Mouse (Mus musculus) midbrain, postnatal 0 days (tissue): ENCODE measurements around the gene Nell2. TPM values are rescaled to one million over a fixed set of nuclear protein-coding genes. Genes with fewer than 3 reads are reported as not detected.

Experiments
- ATAC-seq: fragments of 200-750 bp; cut with Nextera tagmentation; 2 replicates; pipeline ENCODE4 v1.8.0; 2017; ENCODE audit warnings: moderate number of reproducible peaks, mild to moderate bottlenecking, moderate TSS enrichment, moderate library complexity; ENCODE audit not compliant: low FRiP score
- DNase-seq: peaks from one replicate; pipeline ENCODE4 v3.0.0-alpha.2; 2015; ENCODE audit warnings: low spot score
- H3K27ac ChIP-seq: fragments of 300-500 bp; sonication (generic); 2 replicates; pipeline ENCODE4 v1.5.1; 2014; ENCODE audit warnings: low read depth, mild to moderate bottlenecking, low read length, mixed read lengths
- H3K27me3 ChIP-seq: fragments of 300-500 bp; sonication (generic); 2 replicates; pipeline ENCODE4 v1.6.1; 2014; ENCODE audit warnings: low read length, control low read depth, mixed read lengths; ENCODE audit not compliant: insufficient read depth
- H3K36me3 ChIP-seq: fragments of 300-500 bp; sonication (generic); 2 replicates; pipeline ENCODE4 v1.6.1; 2014; ENCODE audit warnings: low read length, control low read depth, mixed read lengths; ENCODE audit not compliant: insufficient read depth
- H3K4me1 ChIP-seq: fragments of 300-500 bp; sonication (generic); 2 replicates; pipeline ENCODE4 v1.6.1; 2014; ENCODE audit warnings: mild to moderate bottlenecking, control low read depth, antibody characterized with exemption, low read length, mixed read lengths; ENCODE audit not compliant: insufficient read depth
- H3K4me2 ChIP-seq: fragments of 300-500 bp; sonication (generic); 2 replicates; pipeline ENCODE4 v1.6.1; 2014; ENCODE audit warnings: low read depth, mild to moderate bottlenecking, low read length, mixed read lengths; ENCODE audit not compliant: poor library complexity, severe bottlenecking
- H3K4me3 ChIP-seq: fragments of 300-500 bp; sonication (generic); 2 replicates; pipeline ENCODE4 v1.5.1; 2014; ENCODE audit warnings: low read depth, mild to moderate bottlenecking, low read length, moderate library complexity
- H3K9ac ChIP-seq: fragments of 300-500 bp; sonication (generic); replicated peaks from 2 replicates; pipeline ENCODE4 v1.6.1; 2014; ENCODE audit warnings: mild to moderate bottlenecking, low read length, moderate library complexity, mixed read lengths; ENCODE audit not compliant: poor library complexity, severe bottlenecking
- H3K9me3 ChIP-seq: fragments of 300-500 bp; sonication (generic); 2 replicates; pipeline ENCODE4 v1.6.1; 2016; ENCODE audit warnings: low read length, control low read depth
- CTCF ChIP-seq: IDR thresholded peaks from 2 replicates; pipeline ENCODE4 v1.5.1; 2016; ENCODE audit warnings: antibody characterized with exemption, mild to moderate bottlenecking
- WGBS: fragments of 180-500 bp; shearing (Covaris S2); extraction: QIAGEN DNeasy Blood & Tissue Kit; methylation state at CpG from one replicate; pipeline ENCODE4 v1.1.7; 2014; 5-methylcytosine and 5-hydroxymethylcytosine counted together
- polyA plus RNA-seq: library from polyadenylated mRNA; unstranded; fragments of >200 nt; fragmentation: Nextera tagmentation; extraction: Ambion mirVana; gene quantifications from 2 replicates; pipeline ENCODE4 v1.2.1, GENCODE M21; 2015
- total RNA-seq: library from RNA; depleted of rRNA; stranded (reverse); fragments of >200 nt; gene quantifications from 2 replicates; pipeline ENCODE4 v1.2.3, GENCODE M21; 2014

Nell2 gene
- total and polyA plus RNA-seq, 2 experiments from 2014 or later, result 181 to 199 TPM

GRCm38 (mm10) chr15:95542632-95543031 lies 14.3 kb upstream of the Nell2 start:
- no peaks in the 10 kb centered on the region for H3K9me3 ChIP-seq
- H3K4me3 ChIP-seq, result no peak overlapping the region
- no peak for DNase-seq
- no peaks in the 10 kb centered on the region for H3K36me3 ChIP-seq
- H3K27ac ChIP-seq, result no peak overlapping the region
- H3K27me3 ChIP-seq, result no peaks in the 10 kb centered on the region
- TF ChIP-seq CTCF, result no peak
- H3K4me2 ChIP-seq, result no peak overlapping the region
- WGBS, result 77% methylated on average over 6 of the region's 6 CpGs
- no peak overlapping the region for H3K9ac ChIP-seq
- H3K4me1 ChIP-seq, result no peaks in the 10 kb centered on the region
- ATAC-seq, result no peak

- ATAC-seq (no peak), DNase-seq (peak; percentile 87)
- TF ChIP-seq CTCF, result no peak
- H3K9ac ChIP-seq, result no peak overlapping the region
- no peaks in the 10 kb centered on the region for H3K9me3 ChIP-seq
- H3K36me3 ChIP-seq, result no peaks in the 10 kb centered on the region
- WGBS, result 56% methylated on average over 4 of the region's 4 CpGs
- no peaks in the 10 kb centered on the region for H3K27me3 ChIP-seq
- H3K4me3 ChIP-seq, result no peak overlapping the region
- no peaks in the 10 kb centered on the region for H3K4me1 ChIP-seq
- H3K27ac ChIP-seq, result no peak overlapping the region
- no peak overlapping the region for H3K4me2 ChIP-seq
Measured at GRCm38 (mm10) chr15:95536724-95537123, 8.4 kb upstream of the Nell2 start.

GRCm38 (mm10) chr15:95536230-95536629 lies 7.9 kb upstream of the Nell2 start:
- H3K4me3 ChIP-seq, result no peak overlapping the region
- H3K27me3 ChIP-seq, result no peaks in the 10 kb centered on the region
- H3K9me3 ChIP-seq, result no peaks in the 10 kb centered on the region
- no peak for TF ChIP-seq CTCF
- no peak for ATAC-seq
- WGBS, result 55% methylated on average over 4 of the region's 4 CpGs
- H3K4me1 ChIP-seq, result no peaks in the 10 kb centered on the region
- H3K9ac ChIP-seq, result no peak overlapping the region
- H3K27ac ChIP-seq, result no peak overlapping the region
- no peaks in the 10 kb centered on the region for H3K36me3 ChIP-seq
- H3K4me2 ChIP-seq, result no peak overlapping the region
- peak; percentile 88 for DNase-seq

- DNase-seq (no peak), ATAC-seq (no peak)
- no peak overlapping the region for H3K4me2 ChIP-seq
- H3K9me3 ChIP-seq, result no peaks in the 10 kb centered on the region
- no peaks in the 10 kb centered on the region for H3K27me3 ChIP-seq
- H3K27ac ChIP-seq, result no peak overlapping the region
- WGBS, result 70% methylated on average over 6 of the region's 6 CpGs
- TF ChIP-seq CTCF, result no peak
- no peaks in the 10 kb centered on the region for H3K36me3 ChIP-seq
- no peak overlapping the region for H3K9ac ChIP-seq
- H3K4me1 ChIP-seq, result no peaks in the 10 kb centered on the region
- H3K4me3 ChIP-seq, result no peak overlapping the region
Measured at GRCm38 (mm10) chr15:95534644-95535043, 6.3 kb upstream of the Nell2 start.

GRCm38 (mm10) chr15:95527461-95527947 lies 855 bp downstream of the Nell2 start:
- H3K4me1 ChIP-seq, result no peaks in the 10 kb centered on the region
- peak overlapping the region; percentile 64 for H3K9ac ChIP-seq
- H3K27me3 ChIP-seq, result no peaks in the 10 kb centered on the region
- DNase-seq (peak; percentile 23), ATAC-seq (peak; percentile 57)
- under 1% methylated on average over 28 of the region's 28 CpGs for WGBS
- peak overlapping the region; percentile 77 for H3K4me2 ChIP-seq
- H3K9me3 ChIP-seq, result no peaks in the 10 kb centered on the region
- H3K4me3 ChIP-seq, result peak overlapping the region; percentile 52
- peak overlapping the region; percentile 89 for H3K27ac ChIP-seq
- TF ChIP-seq CTCF, result no peak
- H3K36me3 ChIP-seq, result no peaks in the 10 kb centered on the region

- WGBS, result 1% methylated on average over 27 of the region's 27 CpGs
- ATAC-seq (no peak), DNase-seq (peak; percentile 22)
- Histone ChIP-seq H3K9me3 (no peaks in the 10 kb centered on the region), H3K27me3 (no peaks in the 10 kb centered on the region), H3K27ac (peak overlapping the region; percentile 89), H3K36me3 (no peaks in the 10 kb centered on the region), H3K4me1 (no peaks in the 10 kb centered on the region), H3K4me2 (peak overlapping the region; percentile 77), H3K4me3 (peak overlapping the region; percentile 52), H3K9ac (peak overlapping the region; percentile 64)
- TF ChIP-seq CTCF, result no peak
Measured at GRCm38 (mm10) chr15:95526626-95527411, 1.5 kb downstream of the Nell2 start.
